Mouse (Mus musculus) embryo, embryonic 10 days (tissue): ENCODE results near the gene Racgap1.

Source experiments
- DNase-seq: peaks from one replicate; pipeline ENCODE4 v3.0.0-alpha.2; 2015; ENCODE audit warnings: low spot score

Racgap1 gene

GRCm38 (mm10) chr15:99590429-99591084, 60.9 kb downstream of the Racgap1 start, which contains the start of gene Aqp5:
TSS of gene Aqp5 (plus strand) at chr15:99590782.
- DNase-seq: peak; percentile 54

GRCm38 (mm10) chr15:99589704-99590103, 61.8 kb downstream of the Racgap1 start:
- DNase-seq: no peak

- no peak for DNase-seq
These were observed 62.2 kb downstream of the Racgap1 start for GRCm38 (mm10) chr15:99589237-99589636.

DNA sequence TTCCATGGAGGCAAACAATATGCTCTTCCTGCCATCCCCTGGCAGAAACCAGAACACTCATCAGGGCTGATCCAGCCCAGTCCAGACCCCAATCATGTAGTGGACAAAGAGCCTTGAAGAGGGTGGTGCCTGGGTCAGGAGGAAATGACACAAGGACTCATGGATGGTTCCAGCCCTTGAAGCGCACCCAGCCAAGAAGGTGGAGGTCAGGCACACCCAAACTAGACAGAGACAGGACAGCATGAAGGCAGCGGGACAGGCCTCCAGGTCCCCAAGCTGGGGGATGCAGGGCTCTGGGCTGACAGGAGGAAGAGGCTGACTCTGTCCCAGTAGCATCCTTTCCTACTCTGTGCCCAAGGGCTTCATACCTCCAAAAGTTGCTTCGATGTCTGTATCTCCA, 64.9 kb downstream of the Racgap1 start:
- DNase-seq: no peak

GRCm38 (mm10) chr15:99585741-99586140, 65.7 kb downstream of the Racgap1 start:
- DNase-seq: no peak

- DNase-seq: peak; percentile 52
These were observed 66.9 kb downstream of the Racgap1 start for GRCm38 (mm10) chr15:99584407-99585202.

GRCm38 (mm10) chr15:99583463-99584344, 67.8 kb downstream of the Racgap1 start:
- peak; percentile 72 for DNase-seq

GRCm38 (mm10) chr15:99578802-99579485, 72.5 kb downstream of the Racgap1 start, which contains the start of gene Aqp2:
TSS of gene Aqp2 (plus strand) at chr15:99579055.
- no peak for DNase-seq
